Mouse (Mus musculus) embryonic fibroblast, embryonic 13.5 days (primary cell): Measurements from ENCODE around the gene Kif2c.
A peak's percentile ranks its signal among the peaks of the same experiment; 100 is the strongest.

Experiments used
- CTCF ChIP-seq: IDR thresholded peaks from 2 replicates; pipeline ENCODE4 v1.5.1; 2011; ENCODE audit warnings: mild to moderate bottlenecking, control low read depth, low read length, moderate library complexity, borderline replicate concordance; ENCODE audit not compliant: insufficient read depth
- POLR2A ChIP-seq: IDR thresholded peaks from 2 replicates; pipeline ENCODE4 v1.6.1; 2011; ENCODE audit warnings: low read depth, mild to moderate bottlenecking, control low read depth, low read length, moderate library complexity

GRCm38 (mm10) chr4:117151416-117151815, 31.0 kb downstream of the Kif2c start:
- TF ChIP-seq CTCF (no peak), POLR2A (0 out of 2 replicates have a peak, but pooled peaks have one; percentile 13)
